Mouse (Mus musculus) adrenal gland, postnatal 10 days (tissue): ENCODE data around the gene Igdcc3. TPM values are rescaled to one million over a fixed set of nuclear protein-coding genes. Genes with fewer than 3 reads are reported as not detected.

Experiments
- DNase-seq: peaks from one replicate; pipeline ENCODE4 v3.0.0; 2021; ENCODE audit warnings: mixed read lengths
- long read RNA-seq, 2 experiments: library from polyadenylated mRNA; stranded (forward); transcript quantifications; one replicate each; pipeline ENCODE4 v2.0.0; 2021
- total RNA-seq, 2 experiments: library from RNA; stranded (reverse); gene quantifications; 2 replicates each; pipeline ENCODE4 v1.2.3; 2021

The Igdcc3 gene
- 1 to 10 TPM; 1.2 to 1.7 TPM for total RNA-seq
- long read RNA-seq, experiment 1, partial matches to known transcripts, result 1 of 1 reads
- long read RNA-seq, experiment 1, other reads (novel, unspliced or antisense), result 0 of 1 reads
- long read RNA-seq, experiment 2, partial matches to known transcripts, result 1 of 2 reads
- long read RNA-seq, experiment 2, other reads (novel, unspliced or antisense), result 0 of 2 reads

- DNase-seq, result peak; percentile 72
These were observed at the start of gene Igdcc3 for GRCm38 (mm10) chr9:65140936-65141305. Igdcc3 (plus strand) TSS chr9:65141189.

- DNase-seq, result peak; percentile 80
These were observed 46.8 kb upstream of the Igdcc3 start for GRCm38 (mm10) chr9:65094237-65094636.

GRCm38 (mm10) chr9:65100991-65101685 is 39.9 kb upstream of the Igdcc3 start, which contains the start of gene Igdcc4:
Igdcc4 (plus strand) TSS chr9:65101486.
- DNase-seq, result peak; percentile 56

GRCm38 (mm10) chr9:65101686-65102376 is 39.2 kb upstream of the Igdcc3 start:
- peak; percentile 75 for DNase-seq

GRCm38 (mm10) chr9:65102377-65103172 is 38.4 kb upstream of the Igdcc3 start:
- DNase-seq, result peak; percentile 58

GRCm38 (mm10) chr9:65103173-65103752 is 37.7 kb upstream of the Igdcc3 start:
- DNase-seq, result no peak

- no peak for DNase-seq
These were observed 34.2 kb upstream of the Igdcc3 start for GRCm38 (mm10) chr9:65106821-65107220.

- no peak for DNase-seq
These were observed 33.1 kb upstream of the Igdcc3 start for GRCm38 (mm10) chr9:65107893-65108292.

GRCm38 (mm10) chr9:65109132-65110072 is 31.6 kb upstream of the Igdcc3 start:
- peak; percentile 34 for DNase-seq

- peak; percentile 48 for DNase-seq
These were observed 29.3 kb upstream of the Igdcc3 start for GRCm38 (mm10) chr9:65111698-65112097.

- no peak for DNase-seq
These were observed 27.3 kb upstream of the Igdcc3 start for GRCm38 (mm10) chr9:65113694-65114093.

GRCm38 (mm10) chr9:65115891-65116290 is 25.1 kb upstream of the Igdcc3 start:
- no peak for DNase-seq

GRCm38 (mm10) chr9:65117516-65117915 is 23.5 kb upstream of the Igdcc3 start:
- DNase-seq, result no peak

GRCm38 (mm10) chr9:65120935-65121334 is 20.1 kb upstream of the Igdcc3 start:
- peak; percentile 88 for DNase-seq

- no peak for DNase-seq
These were observed 18.4 kb upstream of the Igdcc3 start for GRCm38 (mm10) chr9:65122545-65122944.

- peak; percentile 77 for DNase-seq
These were observed 17.3 kb upstream of the Igdcc3 start for GRCm38 (mm10) chr9:65123552-65124168.

- DNase-seq, result peak; percentile 71
These were observed 12.7 kb upstream of the Igdcc3 start for GRCm38 (mm10) chr9:65128123-65128815.

GRCm38 (mm10) chr9:65131717-65132116 is 9.3 kb upstream of the Igdcc3 start:
- peak; percentile 22 for DNase-seq

GRCm38 (mm10) chr9:65133739-65134138 is 7.2 kb upstream of the Igdcc3 start:
- peak; percentile 88 for DNase-seq

- no peak for DNase-seq
These were observed 5.9 kb upstream of the Igdcc3 start for GRCm38 (mm10) chr9:65135126-65135525.
